Comparison of ENCODE assay signal across 12 mouse cellular contexts in the genomic region with DNA sequence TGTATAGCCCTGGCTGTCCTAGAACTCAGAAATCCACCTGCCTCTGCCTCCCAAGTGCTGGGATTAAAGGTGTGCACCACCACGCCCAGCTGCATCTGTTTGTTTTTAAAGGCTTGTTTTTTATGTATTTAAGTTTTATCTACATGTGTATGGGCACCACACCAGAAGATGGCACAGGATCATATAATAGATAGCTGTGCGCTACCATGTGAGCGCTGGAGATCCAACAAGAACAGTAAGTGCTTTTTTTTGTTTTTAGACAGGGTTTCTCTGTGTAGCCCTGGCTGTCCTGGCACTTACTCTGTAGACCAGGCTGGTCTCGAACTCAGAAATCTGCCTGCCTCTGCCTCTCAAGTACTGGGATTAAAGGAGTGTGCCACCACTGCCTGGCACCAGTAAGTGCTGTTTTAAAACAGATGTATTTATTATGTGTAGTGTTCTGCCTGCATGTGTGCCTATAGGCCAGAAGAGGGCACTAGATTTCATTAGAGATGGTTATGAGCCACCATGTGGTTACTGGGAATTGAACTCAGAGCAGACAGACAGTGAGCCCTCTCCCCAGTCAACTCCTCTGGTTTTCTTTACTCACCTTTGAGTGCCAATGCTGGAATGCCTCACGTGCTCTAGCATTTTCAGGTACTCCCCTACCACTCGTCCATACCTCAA. TPM values are rescaled to one million over a fixed set of nuclear protein-coding genes. Genes with fewer than 3 reads are reported as not detected.
A peak's percentile ranks its signal among the peaks of the same experiment; 100 is the strongest.
DNase-seq lines count a peak whose midpoint lies in the region; ATAC-seq and TF ChIP-seq lines count a peak whose summit lies in the region.
"Had no signal": no experiment of that assay in that cellular context is flagged by ENCODE, and none has a peak within 500 bp of the region (broad histone marks: within the 10 kb centered on the region; RNA-seq: fewer than 3 reads in every experiment).

No protein-coding gene starts in this region.

- TF ChIP-seq EP300 in liver, postnatal 0 days (IDR thresholded peaks at IDR 0.05; ENCODE audit: low read depth), result no peak

- H3K9me3 ChIP-seq in kidney, postnatal 0 days (replicated peaks; ENCODE audit: low read length), result no peaks in the 10 kb centered on the region
- no peaks in the 10 kb centered on the region for H3K9me3 ChIP-seq in kidney, embryonic 14.5 days (ENCODE audit: control insufficient read depth, low read length)
- no peaks in the 10 kb centered on the region for H3K9me3 ChIP-seq in E14TG2a.4 (ENCODE audit: low read length)
- no peaks in the 10 kb centered on the region for H3K9me3 ChIP-seq in liver, postnatal 0 days (ENCODE audit: low read length)
- H3K9me3 ChIP-seq: hindbrain, embryonic 15.5 days; megakaryocyte, embryonic 14.5 days had no signal

- no peaks in the 10 kb centered on the region for H3K27me3 ChIP-seq in kidney, postnatal 0 days (ENCODE audit: insufficient read depth, low read length)
- H3K27me3 ChIP-seq in kidney, embryonic 14.5 days (ENCODE audit: control insufficient read depth, insufficient read depth, low read length), result no peaks in the 10 kb centered on the region
- no peaks in the 10 kb centered on the region for H3K27me3 ChIP-seq in E14TG2a.4 (ENCODE audit: insufficient read depth, low read length)
- H3K27me3 ChIP-seq in liver, postnatal 0 days (ENCODE audit: insufficient read depth, low read length), result no peaks in the 10 kb centered on the region
- H3K27me3 ChIP-seq: hindbrain, embryonic 15.5 days; megakaryocyte, embryonic 14.5 days had no signal

- peak; percentile 29 for DNase-seq in kidney, postnatal 0 days (ENCODE audit: low spot score)
- no peak for DNase-seq in liver, postnatal 0 days
- no peak for DNase-seq in adrenal gland, postnatal 4 days (ENCODE audit: low spot score in 2 of 2)
- no peak for DNase-seq in lung, postnatal 10 days
- DNase-seq in gastrocnemius, postnatal 4 days (ENCODE audit: low spot score in 2 of 2), result no peak
- DNase-seq: cerebellum, postnatal 14 days; thymus, postnatal 4 days had no signal

- 0 out of 2 replicates have a peak, but pooled peaks have one; percentile 21 for ATAC-seq in kidney, postnatal 0 days (replicated peaks; ENCODE audit: low FRiP score, low read depth)
- ATAC-seq in kidney, embryonic 14.5 days (ENCODE audit: low FRiP score, low TSS enrichment), result no peak
- ATAC-seq in liver, postnatal 0 days, result peak; percentile 26

- no peak overlapping the region for H3K4me2 ChIP-seq in kidney, postnatal 0 days (ENCODE audit: low read length)
- H3K4me2 ChIP-seq in kidney, embryonic 14.5 days (replicated peaks; ENCODE audit: low read depth, low read length), result no peak overlapping the region
- H3K4me2 ChIP-seq in liver, postnatal 0 days (ENCODE audit: low read depth, low read length), result no peak overlapping the region
- H3K4me2 ChIP-seq: hindbrain, embryonic 15.5 days had no signal

- H3K4me1 ChIP-seq in kidney, postnatal 0 days (replicated peaks; ENCODE audit: insufficient read depth, low read length), result no peaks in the 10 kb centered on the region
- no peaks in the 10 kb centered on the region for H3K4me1 ChIP-seq in kidney, embryonic 14.5 days (ENCODE audit: control insufficient read depth, insufficient read depth, low read length)
- H3K4me1 ChIP-seq in E14TG2a.4 (replicated peaks; ENCODE audit: low read depth, low read length), result peaks cover 30% of the 10 kb centered on the region
- no peaks in the 10 kb centered on the region; the same call in 1 of the 2 replicates for H3K4me1 ChIP-seq in bone marrow, adult 2 months (ENCODE audit: control insufficient read depth, insufficient read depth, low read length)
- no peaks in the 10 kb centered on the region for H3K4me1 ChIP-seq in liver, postnatal 0 days (ENCODE audit: insufficient read depth)
- H3K4me1 ChIP-seq: hindbrain, embryonic 15.5 days had no signal

- TF ChIP-seq POLR2A in bone marrow, adult 2 months (IDR thresholded peaks at IDR 0.05; ENCODE audit: borderline replicate concordance, control insufficient read depth, low read depth, low read length), result no peak

- no peak overlapping the region for H3K27ac ChIP-seq in kidney, postnatal 0 days
- H3K27ac ChIP-seq in kidney, embryonic 14.5 days (ENCODE audit: low read depth, low read length), result no peak overlapping the region
- no peak overlapping the region for H3K27ac ChIP-seq in bone marrow, adult 2 months (ENCODE audit: control insufficient read depth, insufficient read depth, low read depth, low read length, poor library complexity)
- H3K27ac ChIP-seq in liver, postnatal 0 days (ENCODE audit: low read depth), result no peak overlapping the region
- H3K27ac ChIP-seq: hindbrain, embryonic 15.5 days had no signal

- no peak overlapping the region for H3K4me3 ChIP-seq in kidney, postnatal 0 days (replicated peaks; ENCODE audit: low read depth, low read length)
- H3K4me3 ChIP-seq in kidney, embryonic 14.5 days (ENCODE audit: low read length), result no peak overlapping the region
- H3K4me3 ChIP-seq in E14TG2a.4 (replicated peaks; ENCODE audit: low read length), result no peak overlapping the region
- no peak overlapping the region for H3K4me3 ChIP-seq in bone marrow, adult 2 months (replicated peaks; ENCODE audit: control insufficient read depth, low read depth, low read length)
- no peak overlapping the region for H3K4me3 ChIP-seq in liver, postnatal 0 days (ENCODE audit: low read depth, low read length)
- H3K4me3 ChIP-seq: hindbrain, embryonic 15.5 days had no signal

- H3K9ac ChIP-seq in kidney, postnatal 0 days (ENCODE audit: low read depth, low read length), result no peak overlapping the region
- no peak overlapping the region for H3K9ac ChIP-seq in kidney, embryonic 14.5 days (ENCODE audit: low read depth, low read length)
- H3K9ac ChIP-seq in liver, postnatal 0 days (replicated peaks), result no peak overlapping the region
- H3K9ac ChIP-seq: hindbrain, embryonic 15.5 days had no signal

- peaks cover 17% of the 10 kb centered on the region; the same call in 1 of the 2 replicates for H3K36me3 ChIP-seq in kidney, postnatal 0 days (ENCODE audit: insufficient read depth, low read length)
- H3K36me3 ChIP-seq in kidney, embryonic 14.5 days (ENCODE audit: control insufficient read depth, insufficient read depth, low read length), result peaks cover 25% of the 10 kb centered on the region
- H3K36me3 ChIP-seq in E14TG2a.4 (ENCODE audit: insufficient read depth, low read length), result peaks cover 29% of the 10 kb centered on the region
- peaks cover 17% of the 10 kb centered on the region for H3K36me3 ChIP-seq in liver, postnatal 0 days (replicated peaks; ENCODE audit: insufficient read depth, low read length)

- TF ChIP-seq CTCF in kidney, postnatal 0 days (IDR thresholded peaks at IDR 0.05; ENCODE audit: low read depth), result peak; percentile 60
- peak; percentile 62 for TF ChIP-seq CTCF in E14TG2a.4 (conservative IDR thresholded peaks at IDR 0.05; ENCODE audit: low read length)
- TF ChIP-seq CTCF in bone marrow, adult 2 months (IDR thresholded peaks at IDR 0.05; ENCODE audit: control insufficient read depth, insufficient read depth, low read length), result 0 out of 2 replicates have a peak, but pooled peaks have one; percentile 16
- TF ChIP-seq CTCF in liver, postnatal 0 days (IDR thresholded peaks at IDR 0.05; ENCODE audit: low read depth), result peak; percentile 68

- whole genome bisulfite sequencing in kidney, postnatal 0 days, result 95% methylated on average over 6 of the region's 6 CpGs
- WGBS in kidney, embryonic 14.5 days, result 91% methylated on average over 6 of the region's 6 CpGs
- WGBS in bone marrow, adult 2 months, result 82% methylated on average over 6 of the region's 6 CpGs
- WGBS in liver, postnatal 0 days (ENCODE audit: insufficient replicate concordance), result 79% methylated on average over 6 of the region's 6 CpGs

RNA-seq across cellular contexts. Expression of gene Fcho2, which starts 21.3 kb away (rescaled TPM):
- polyA plus RNA-seq in kidney, postnatal 0 days (2015; fragmentation: Nextera tagmentation; extraction: Ambion mirVana), result 33.0 and 33.5 TPM in 2 replicates
- polyA plus RNA-seq in kidney, embryonic 14.5 days (2014; fragmentation: Nextera tagmentation; extraction: Ambion mirVana), result 32.4 and 48.4 TPM in 2 replicates
- 35.7 and 96.2 TPM in 2 replicates for polyA plus RNA-seq in bone marrow, adult 2 months (2011; ENCODE audit: insufficient read depth, insufficient read length, low replicate concordance, missing spikeins)
- 16.6 and 16.7 TPM in 2 replicates for polyA plus RNA-seq in liver, postnatal 0 days (2015; fragmentation: Nextera tagmentation; extraction: Ambion mirVana)
- 10 to 100 TPM; 56.8 to 66.9 TPM for total RNA-seq in adrenal gland, postnatal 4 days (2021)
- total RNA-seq in gastrocnemius, postnatal 4 days (2021), result 10 to 100 TPM; 39.8 to 51.5 TPM

Comparison
In these comparisons a context has a peak if more than half of its experiments do, and no peak if none do; other contexts are left out.
1. CTCF ChIP-seq: peak in every context shown above with its lines; median percentile 68 in liver, postnatal 0 days; 62 in E14TG2a.4; 60 in kidney, postnatal 0 days; 16 in bone marrow, adult 2 months.